Mouse (Mus musculus): Measurements from ENCODE around the gene Mrpl47. TPM values are rescaled to one million over a fixed set of nuclear protein-coding genes. Genes with fewer than 3 reads are reported as not detected.
"Not testable (repeated sequence)": the region's sequence is repeated elsewhere in the genome, so short reads cannot be mapped to it uniquely, and the experiment has no call there.

Gene Mrpl47
- polyA plus RNA-seq (2016; fragmentation: Nextera tagmentation; extraction: Ambion mirVana): 36.4 and 42.5 TPM in 2 replicates

DNA sequence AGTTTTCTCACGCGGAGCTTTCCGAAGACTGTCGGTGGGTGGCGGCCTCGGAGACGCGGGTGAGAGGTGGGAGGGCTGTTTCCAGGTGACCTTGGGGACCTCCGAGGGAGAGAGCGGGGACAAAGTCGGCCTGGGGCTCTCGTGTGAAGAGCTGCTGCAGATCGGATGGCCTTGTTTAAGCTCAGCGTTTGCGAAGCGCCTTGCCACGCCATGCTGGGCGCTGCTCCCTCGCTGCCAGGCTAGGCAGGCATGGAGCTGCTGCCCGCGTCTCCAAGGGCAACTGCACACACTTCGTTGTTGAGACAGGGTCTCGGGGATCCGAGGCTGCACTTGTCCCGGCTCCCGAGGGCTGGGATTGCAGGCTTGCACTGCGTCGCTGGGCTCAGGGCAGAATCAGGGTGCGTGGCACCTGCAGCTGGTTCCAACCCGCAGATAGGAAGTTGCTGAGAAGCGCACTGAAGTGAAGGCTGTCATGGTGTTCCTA is at the start of gene Mrpl47:
Gene Mrpl47, minus strand, starts transcription at position 434 of the 484 bp plus-strand sequence.
- no peaks in the 10 kb centered on the region for H3K9me3 ChIP-seq
- peaks cover 14% of the 10 kb centered on the region for H3K36me3 ChIP-seq (replicated peaks)
- H3K4me2 ChIP-seq: peak within 1 kb of the TSS; percentile 79
- peak within 1 kb of the TSS; percentile 75 for H3K9ac ChIP-seq
- peak within 1 kb of the TSS; percentile 87 for H3K4me3 ChIP-seq (replicated peaks)
- H3K27ac ChIP-seq: peak within 1 kb of the TSS; percentile 83
- H3K27me3 ChIP-seq: no peaks in the 10 kb centered on the region
- WGBS: under 1% methylated on average over 31 of the region's 31 CpGs
- H3K4me1 ChIP-seq: peaks cover 23% of the 10 kb centered on the region
- ATAC-seq (ENCODE audit: low FRiP score): peak; percentile 66

GRCm38 (mm10) chr3:32770781-32771180 is 33.4 kb upstream of the Mrpl47 start:
- 88% methylated on average over 2 of the region's 2 CpGs for WGBS
- ATAC-seq (ENCODE audit: low FRiP score): no peak
- Histone ChIP-seq H3K27ac (no peak overlapping the region), H3K4me3 (replicated peaks) (no peak overlapping the region), H3K27me3 (no peaks in the 10 kb centered on the region), H3K4me2 (no peak overlapping the region), H3K9ac (no peak overlapping the region), H3K9me3 (no peaks in the 10 kb centered on the region), H3K36me3 (replicated peaks) (no peaks in the 10 kb centered on the region), H3K4me1 (no peaks in the 10 kb centered on the region)

DNA sequence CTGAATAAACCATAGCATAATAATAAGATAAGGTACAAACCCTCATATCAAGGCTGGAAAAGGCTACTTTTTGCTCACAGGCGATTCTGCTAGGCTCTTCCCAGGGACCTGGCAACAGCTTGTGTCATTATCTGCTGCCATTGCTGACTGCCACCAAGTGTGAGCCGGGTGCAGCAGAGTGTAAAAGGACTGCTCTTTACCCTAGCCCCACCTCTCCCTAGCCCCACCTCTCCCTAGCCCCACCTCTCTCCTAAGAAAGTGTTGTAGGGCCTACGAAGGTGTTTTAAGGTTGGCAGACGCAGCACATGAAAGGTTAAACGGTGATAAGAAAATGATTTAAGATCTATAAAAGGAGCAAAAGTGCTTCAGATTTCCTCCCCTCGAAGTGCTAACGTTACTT is 26.5 kb upstream of the Mrpl47 start:
- Histone ChIP-seq H3K27me3 (no peaks in the 10 kb centered on the region), H3K4me3 (replicated peaks) (no peak overlapping the region), H3K9ac (no peak overlapping the region), H3K9me3 (no peaks in the 10 kb centered on the region), H3K27ac (no peak overlapping the region), H3K4me1 (no peaks in the 10 kb centered on the region), H3K4me2 (no peak overlapping the region), H3K36me3 (replicated peaks) (no peaks in the 10 kb centered on the region)
- WGBS: 53% methylated on average over 7 of the region's 7 CpGs
- ATAC-seq (ENCODE audit: low FRiP score): no peak

GRCm38 (mm10) chr3:32762962-32763361 is 25.6 kb upstream of the Mrpl47 start:
- no peak overlapping the region for H3K9ac ChIP-seq
- no peaks in the 10 kb centered on the region for H3K9me3 ChIP-seq
- H3K4me1 ChIP-seq: no peaks in the 10 kb centered on the region
- H3K27me3 ChIP-seq: no peaks in the 10 kb centered on the region
- no peak for ATAC-seq (ENCODE audit: low FRiP score)
- no peak overlapping the region for H3K4me2 ChIP-seq
- H3K4me3 ChIP-seq (replicated peaks): no peak overlapping the region
- H3K27ac ChIP-seq: no peak overlapping the region
- H3K36me3 ChIP-seq (replicated peaks): no peaks in the 10 kb centered on the region
- WGBS: 63% methylated on average over 8 of the region's 8 CpGs

- H3K27me3 ChIP-seq: no peaks in the 10 kb centered on the region
- H3K9me3 ChIP-seq: no peaks in the 10 kb centered on the region
- no peak overlapping the region for H3K9ac ChIP-seq
- H3K36me3 ChIP-seq (replicated peaks): peaks cover 9% of the 10 kb centered on the region
- H3K4me3 ChIP-seq (replicated peaks): no peak overlapping the region
- H3K4me1 ChIP-seq: no peaks in the 10 kb centered on the region
- ATAC-seq (ENCODE audit: low FRiP score): no peak
- H3K27ac ChIP-seq: no peak overlapping the region
- WGBS: 62% methylated on average over 5 of the region's 5 CpGs
- H3K4me2 ChIP-seq: no peak overlapping the region
Measured at GRCm38 (mm10) chr3:32759212-32759611, 21.8 kb upstream of the Mrpl47 start.

DNA sequence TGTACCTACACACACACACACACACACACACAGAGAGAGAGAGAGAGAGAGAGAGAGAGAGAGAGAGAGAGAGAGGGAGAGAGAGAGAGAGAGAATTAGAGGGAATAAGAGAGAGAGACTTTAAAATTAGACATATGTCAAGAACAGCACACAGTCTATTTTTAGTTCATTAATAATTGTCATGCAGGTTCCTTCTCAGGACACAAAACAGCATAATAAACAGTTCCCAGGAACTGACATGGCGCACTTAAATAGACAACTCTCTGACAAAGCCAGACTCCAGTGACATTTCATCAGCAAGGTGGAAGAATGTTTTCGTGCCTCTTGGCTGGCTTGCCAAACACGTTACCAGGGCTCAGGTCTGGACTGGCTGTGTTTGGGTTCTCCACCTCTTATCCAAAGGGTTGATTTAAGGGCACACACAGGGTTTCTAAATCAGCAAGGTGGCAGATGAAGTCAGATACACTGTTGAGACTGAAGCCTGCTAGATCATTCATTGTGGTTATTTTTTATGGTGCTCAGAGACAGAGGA is 17.0 kb upstream of the Mrpl47 start:
- H3K4me2 ChIP-seq: no peak overlapping the region
- 89% methylated on average over 3 of the region's 3 CpGs for WGBS
- H3K36me3 ChIP-seq (replicated peaks): peaks cover 51% of the 10 kb centered on the region
- H3K27me3 ChIP-seq: no peaks in the 10 kb centered on the region
- H3K4me3 ChIP-seq (replicated peaks): no peak overlapping the region
- no peaks in the 10 kb centered on the region for H3K4me1 ChIP-seq
- ATAC-seq (ENCODE audit: low FRiP score): no peak
- no peak overlapping the region for H3K27ac ChIP-seq
- H3K9ac ChIP-seq: no peak overlapping the region
- H3K9me3 ChIP-seq: no peaks in the 10 kb centered on the region

DNA sequence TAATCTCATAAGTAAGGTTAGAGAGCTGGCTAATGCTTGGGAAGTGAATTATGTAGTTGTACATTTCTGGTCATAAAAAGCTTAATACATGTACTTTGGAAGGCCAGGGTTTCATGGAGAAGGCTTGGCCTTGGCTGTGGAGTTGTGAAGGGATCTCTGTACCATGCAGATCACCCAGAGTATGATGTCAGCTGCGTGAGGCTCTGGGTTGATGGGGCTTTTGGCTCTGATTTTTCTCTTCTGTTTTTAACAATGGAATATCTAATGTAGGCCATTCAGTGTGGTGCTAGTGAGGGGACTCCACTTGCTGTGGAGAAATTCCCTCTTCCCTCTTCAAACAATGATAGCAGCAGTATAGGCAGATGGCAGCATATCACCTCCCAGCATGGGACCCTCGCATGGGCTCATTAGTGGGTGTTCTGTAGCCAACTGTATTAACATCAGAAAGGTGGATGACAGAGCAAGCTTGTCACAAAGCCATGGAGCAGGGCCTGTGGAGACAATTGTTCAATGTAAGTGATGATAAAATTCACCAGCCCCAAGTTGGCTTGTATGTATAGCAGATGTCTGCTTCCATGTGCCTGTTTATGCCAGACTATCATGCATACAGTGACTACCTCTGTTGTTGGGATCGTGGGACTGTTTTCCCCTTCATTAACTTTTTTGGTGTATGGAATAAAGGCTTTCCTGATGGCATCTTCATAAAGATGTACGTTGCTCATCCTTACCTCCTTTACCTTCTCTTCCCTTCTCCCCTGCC is 12.6 kb upstream of the Mrpl47 start:
- no peak for ATAC-seq (ENCODE audit: low FRiP score)
- Histone ChIP-seq H3K9ac (no peak overlapping the region), H3K4me1 (no peaks in the 10 kb centered on the region), H3K4me2 (no peak overlapping the region), H3K9me3 (no peaks in the 10 kb centered on the region), H3K27ac (no peak overlapping the region), H3K36me3 (replicated peaks) (peaks cover 82% of the 10 kb centered on the region), H3K27me3 (no peaks in the 10 kb centered on the region), H3K4me3 (replicated peaks) (no peak overlapping the region)
- WGBS: 80% methylated on average over 4 of the region's 4 CpGs

DNA sequence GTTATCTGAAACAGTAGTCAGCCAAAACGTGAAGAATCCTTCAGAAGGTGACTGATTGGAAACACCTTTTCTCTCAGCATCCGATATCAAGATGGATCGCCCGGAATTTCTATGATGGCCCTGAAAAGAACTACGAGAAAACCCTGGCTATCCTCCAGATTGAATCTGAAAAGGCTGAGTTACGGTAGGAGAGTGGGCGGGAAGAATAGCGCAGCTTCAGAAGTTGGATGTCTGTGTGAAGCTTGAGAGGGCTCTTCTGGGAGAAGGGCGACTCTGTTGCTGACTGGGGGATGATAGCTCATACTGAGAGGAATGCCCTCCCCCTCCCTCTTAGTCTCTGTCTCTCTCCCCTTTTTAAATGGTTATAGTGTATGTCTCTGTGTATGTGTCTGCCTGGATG is 11.0 kb upstream of the Mrpl47 start:
- Histone ChIP-seq H3K9me3 (no peaks in the 10 kb centered on the region), H3K36me3 (replicated peaks) (peaks cover 76% of the 10 kb centered on the region), H3K4me3 (replicated peaks) (no peak overlapping the region), H3K9ac (no peak overlapping the region), H3K27ac (no peak overlapping the region), H3K27me3 (no peaks in the 10 kb centered on the region), H3K4me1 (no peaks in the 10 kb centered on the region), H3K4me2 (no peak overlapping the region)
- ATAC-seq (ENCODE audit: low FRiP score): no peak
- WGBS: 93% methylated on average over 9 of the region's 9 CpGs

DNA sequence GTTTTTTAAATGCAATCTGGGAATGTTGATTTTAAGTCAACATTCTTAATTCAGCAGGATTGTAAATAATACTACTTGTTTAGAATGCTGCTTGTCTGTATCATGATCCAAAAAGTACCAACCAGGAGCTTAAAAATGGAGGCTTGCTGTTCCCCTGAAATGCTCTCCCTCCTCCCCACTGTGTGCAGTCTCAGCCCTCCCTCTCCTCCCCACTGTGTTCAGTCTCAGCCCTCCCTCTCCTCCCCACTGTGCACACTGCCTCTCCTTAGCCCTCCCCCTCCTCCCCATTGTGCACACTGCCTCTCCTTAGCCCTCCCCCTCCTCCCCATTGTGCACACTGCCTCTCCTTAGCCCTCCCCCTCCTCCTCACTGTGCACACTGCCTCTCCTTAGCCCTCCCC is 8.0 kb upstream of the Mrpl47 start:
- H3K4me2 ChIP-seq; H3K27me3 ChIP-seq; H3K9ac ChIP-seq; H3K9me3 ChIP-seq; ATAC-seq (ENCODE audit: low FRiP score); H3K4me1 ChIP-seq; H3K4me3 ChIP-seq (replicated peaks); H3K27ac ChIP-seq: not testable (repeated sequence)
- peaks cover 58% of the 10 kb centered on the region for H3K36me3 ChIP-seq (replicated peaks)

- WGBS: 97% methylated on average over 6 of the region's 6 CpGs
- Histone ChIP-seq H3K4me2 (no peak overlapping the region), H3K27me3 (no peaks in the 10 kb centered on the region), H3K4me3 (replicated peaks) (no peak overlapping the region), H3K4me1 (no peaks in the 10 kb centered on the region), H3K36me3 (replicated peaks) (peaks cover 54% of the 10 kb centered on the region), H3K9me3 (no peaks in the 10 kb centered on the region), H3K27ac (no peak overlapping the region), H3K9ac (no peak overlapping the region)
- ATAC-seq (ENCODE audit: low FRiP score): no peak
Measured at GRCm38 (mm10) chr3:32745001-32745400, 7.6 kb upstream of the Mrpl47 start.

DNA sequence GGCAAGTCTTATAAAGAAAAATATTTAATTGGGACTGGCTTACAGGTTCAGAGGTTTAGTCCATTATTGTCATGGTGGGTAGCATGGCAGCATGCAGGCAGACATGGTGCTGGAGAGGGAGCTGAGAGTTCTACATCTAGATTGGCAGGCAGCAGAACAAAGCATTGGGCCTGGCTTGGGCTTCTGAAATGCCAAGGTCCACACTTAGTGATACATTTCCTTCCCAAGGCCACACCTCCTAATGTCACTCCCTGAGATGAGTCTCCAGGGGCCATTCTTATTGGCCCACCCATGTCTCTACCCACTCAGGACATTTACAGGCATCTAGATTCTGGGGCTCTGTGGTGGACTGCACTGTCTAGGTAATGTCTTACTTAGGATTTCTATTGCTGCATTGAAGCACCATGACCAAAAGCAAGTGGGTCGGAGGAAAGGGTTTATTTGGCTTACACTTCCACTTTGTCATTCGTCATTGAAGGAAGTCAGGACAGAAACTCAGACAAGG is 4.9 kb upstream of the Mrpl47 start:
- Histone ChIP-seq H3K27me3 (no peaks in the 10 kb centered on the region), H3K36me3 (replicated peaks) (peaks cover 35% of the 10 kb centered on the region), H3K4me2 (no peak overlapping the region), H3K9me3 (no peaks in the 10 kb centered on the region), H3K27ac (no peak overlapping the region), H3K4me1 (peaks cover 14% of the 10 kb centered on the region), H3K4me3 (replicated peaks) (no peak overlapping the region), H3K9ac (no peak overlapping the region)
- 85% methylated on average over 2 of the region's 2 CpGs for WGBS
- no peak for ATAC-seq (ENCODE audit: low FRiP score)

- Histone ChIP-seq H3K4me2 (no peak overlapping the region), H3K9ac (no peak overlapping the region), H3K4me1 (peaks cover 23% of the 10 kb centered on the region), H3K27ac (no peak overlapping the region), H3K27me3 (no peaks in the 10 kb centered on the region), H3K9me3 (no peaks in the 10 kb centered on the region), H3K4me3 (replicated peaks) (0 out of 2 replicates have a peak overlapping the region, but pooled peaks have one; percentile 87), H3K36me3 (replicated peaks) (peaks cover 13% of the 10 kb centered on the region)
- no peak for ATAC-seq (ENCODE audit: low FRiP score)
- WGBS: 95% methylated on average over 5 of the region's 5 CpGs
Measured at GRCm38 (mm10) chr3:32738549-32738948, 1.1 kb upstream of the Mrpl47 start.
